Mouse (Mus musculus) naive thymus-derived CD4-positive, alpha-beta T cell, adult 2 months (primary cell): ENCODE measurements around the gene Tom1.
A peak's percentile ranks its signal among the peaks of the same experiment; 100 is the strongest.

Experiments
- DNase-seq: peaks from one replicate; pipeline ENCODE4 v3.0.0-alpha.2; 2011; ENCODE audit warnings: low read depth

Gene Tom1

DNA sequence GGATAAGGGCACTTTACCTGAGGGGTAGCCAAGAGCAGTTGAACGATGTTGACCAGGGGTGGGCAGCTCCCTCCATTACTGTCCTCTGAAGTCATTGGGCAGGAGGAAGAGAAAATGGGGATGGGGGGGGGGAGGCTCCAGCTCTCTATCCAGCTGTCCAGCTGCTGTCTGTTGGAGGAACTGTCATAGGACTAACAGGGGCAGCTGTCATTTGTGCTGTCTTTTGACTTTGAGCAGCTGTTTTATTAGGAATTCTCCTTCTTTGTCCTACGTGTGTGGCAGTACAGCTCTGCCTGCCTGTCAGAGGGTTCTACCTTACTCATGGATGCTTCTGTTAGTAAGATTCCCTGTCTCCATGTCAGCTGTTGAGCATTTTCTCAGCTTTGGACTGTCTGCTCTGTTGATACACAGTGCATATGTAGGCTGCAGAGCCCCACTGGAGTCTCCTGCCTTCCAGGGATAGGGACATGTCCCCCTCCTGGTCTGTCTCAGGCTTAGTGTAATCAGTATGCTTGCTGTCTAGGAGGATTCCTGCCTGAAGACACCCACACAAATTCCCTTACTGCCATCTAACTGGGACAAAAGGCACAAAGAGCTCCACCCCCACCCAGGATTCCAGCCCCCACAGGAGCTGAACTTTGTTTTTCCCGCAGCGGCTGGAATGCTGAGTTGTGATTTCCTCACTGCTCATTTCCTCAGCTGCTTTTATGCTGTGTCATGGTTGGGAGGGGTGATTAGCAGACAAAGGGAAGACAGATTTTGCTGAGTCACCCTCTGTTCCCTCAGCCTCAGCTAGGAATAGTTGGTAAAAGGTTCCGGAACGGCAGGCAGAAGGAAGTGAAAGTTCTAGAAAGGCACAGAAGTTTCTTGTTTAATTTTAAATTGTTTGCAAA is 55.7 kb downstream of the Tom1 start:
- DNase-seq: peak; percentile 17

- no peak for DNase-seq
Observed at GRCm38 (mm10) chr8:75090781-75091365, 57.4 kb downstream of the Tom1 start.

DNA sequence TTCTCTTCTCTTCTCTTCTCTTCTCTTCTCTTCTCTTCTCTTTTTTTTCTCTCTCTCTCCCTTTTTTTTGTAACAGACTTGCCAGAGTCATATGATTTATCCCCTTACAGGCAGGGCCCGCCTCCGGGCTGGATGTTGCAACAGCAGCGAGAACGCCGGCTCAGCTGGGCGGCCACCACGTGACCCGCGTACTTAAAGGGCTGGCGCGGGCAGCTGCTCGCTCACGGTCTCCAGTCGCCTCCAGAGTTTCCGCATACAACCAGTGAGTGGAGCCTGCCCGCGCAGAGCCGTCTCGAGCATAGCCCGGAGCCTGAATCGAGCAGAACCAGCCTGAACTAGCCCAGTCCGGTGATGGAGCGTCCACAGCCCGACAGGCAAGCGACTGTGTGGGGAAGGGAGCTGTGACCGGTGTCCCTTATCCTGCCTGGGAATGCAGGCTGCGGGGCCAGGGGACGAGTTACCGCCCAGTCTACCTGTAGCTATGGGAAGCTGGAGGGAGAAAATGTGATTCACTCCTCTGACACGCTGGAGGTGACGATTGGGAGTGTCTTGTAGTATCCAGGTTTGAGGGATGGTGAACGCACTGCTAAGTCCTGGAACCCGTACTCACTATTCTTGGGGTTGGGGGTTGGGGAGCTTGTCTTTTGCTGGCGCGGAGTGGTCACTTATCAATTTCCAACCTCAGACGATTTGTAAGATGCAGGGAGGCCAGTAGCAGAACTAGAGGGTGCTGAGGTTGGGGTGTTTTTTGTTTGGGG is 60.1 kb downstream of the Tom1 start, which contains the start of gene Hmox1:
Gene Hmox1, plus strand, starts transcription at position 223 of the 758 bp plus-strand sequence.
- DNase-seq: peak; percentile 75

- no peak for DNase-seq
Observed at GRCm38 (mm10) chr8:75102956-75103355, 69.5 kb downstream of the Tom1 start.

DNA sequence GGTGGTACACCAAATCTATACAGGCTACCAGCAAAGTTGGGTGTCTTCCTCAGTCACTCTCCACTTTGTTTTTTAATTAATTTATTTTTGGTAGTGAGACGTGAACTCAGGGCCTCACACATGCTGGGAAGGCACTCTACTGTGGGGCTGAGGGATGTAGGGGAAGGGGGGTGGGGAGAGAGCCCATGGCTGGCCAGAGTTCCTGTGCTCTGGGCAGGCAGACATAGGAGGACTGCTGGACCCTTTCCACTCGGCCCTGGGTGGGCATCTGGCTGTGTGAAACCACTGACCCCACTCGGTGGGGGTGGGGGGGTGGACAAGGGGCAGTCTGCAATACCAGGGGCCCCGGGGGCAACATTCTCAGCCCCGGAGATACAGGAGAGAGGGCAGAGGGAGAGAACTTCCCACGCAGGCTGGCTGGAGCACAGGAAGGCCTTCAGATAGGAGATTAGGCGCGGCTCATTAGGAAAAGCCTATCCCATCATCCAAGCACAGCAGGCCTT is 69.9 kb downstream of the Tom1 start:
- DNase-seq: no peak

DNA sequence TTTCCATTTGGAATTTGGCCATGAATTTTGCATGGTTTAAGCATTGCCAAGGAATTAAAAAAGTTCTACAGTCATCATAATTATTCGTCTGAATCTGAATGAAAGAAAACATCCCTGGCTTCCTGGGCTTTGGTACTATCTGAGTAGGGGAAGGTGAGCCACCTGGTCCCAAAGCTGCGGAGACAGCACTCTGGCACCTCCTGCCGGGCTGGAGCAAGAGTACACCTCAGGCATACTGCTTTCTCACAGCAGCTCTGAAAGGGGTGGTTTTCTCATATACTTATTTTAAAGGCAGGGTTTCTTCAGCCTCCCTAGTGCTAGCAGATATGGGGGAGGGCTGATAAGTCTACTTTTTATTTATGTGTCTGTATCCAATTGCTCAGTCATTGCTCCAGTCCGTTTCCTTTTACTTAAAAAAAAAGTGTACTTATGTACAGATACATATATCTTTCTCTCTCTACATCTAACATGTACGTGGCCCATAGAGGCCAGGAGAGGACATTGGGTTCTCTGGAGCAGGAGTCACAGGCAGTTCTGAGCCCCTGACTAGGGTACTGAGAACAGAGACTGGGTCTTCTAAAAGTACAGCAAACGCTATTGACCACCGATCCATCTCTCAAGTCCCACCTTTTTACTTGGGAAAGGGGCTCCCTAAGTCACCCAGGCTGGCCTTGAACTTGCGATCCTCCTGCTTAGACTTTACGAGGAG is 75.2 kb downstream of the Tom1 start:
- DNase-seq: peak; percentile 91

DNA sequence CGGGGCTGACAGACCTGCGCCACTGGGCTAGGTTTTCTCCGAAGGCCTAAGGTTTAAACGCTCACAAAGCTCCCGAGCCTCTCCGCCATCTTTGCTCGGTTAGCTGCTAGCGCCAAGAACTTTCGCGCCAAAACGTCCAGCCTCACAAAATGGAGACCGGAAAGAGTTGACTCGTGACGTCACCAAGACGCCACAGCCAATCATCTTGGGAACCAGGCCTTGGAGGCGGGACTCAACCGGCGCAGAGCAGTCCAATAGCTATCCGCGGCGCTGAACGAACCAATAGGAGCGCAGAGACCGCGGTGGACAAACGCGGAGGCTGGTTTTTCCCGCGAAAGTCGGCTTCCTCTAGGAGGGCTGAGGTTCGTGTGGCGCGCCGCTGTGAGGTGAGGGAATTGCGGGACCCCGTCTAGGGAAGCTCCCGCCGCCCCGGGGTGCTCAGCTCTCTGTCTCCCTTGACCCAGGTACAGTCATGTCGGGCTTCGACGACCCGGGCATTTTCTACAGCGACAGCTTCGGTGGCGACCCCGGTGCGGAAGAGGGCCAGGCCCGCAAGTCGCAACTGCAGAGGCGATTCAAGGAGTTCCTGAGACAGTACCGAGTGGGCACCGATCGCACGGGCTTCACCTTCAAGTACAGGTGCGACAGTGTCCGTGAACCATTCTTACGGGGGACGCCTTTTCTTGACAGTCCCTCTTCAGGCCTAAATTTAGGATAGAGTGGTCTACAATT is 75.9 kb downstream of the Tom1 start, which contains the start of gene Mcm5:
Gene Mcm5, plus strand, starts transcription at position 334 of the 732 bp plus-strand sequence.
- DNase-seq: peak; percentile 100

- no peak for DNase-seq
Observed at GRCm38 (mm10) chr8:75110093-75110492, 76.6 kb downstream of the Tom1 start.

DNA sequence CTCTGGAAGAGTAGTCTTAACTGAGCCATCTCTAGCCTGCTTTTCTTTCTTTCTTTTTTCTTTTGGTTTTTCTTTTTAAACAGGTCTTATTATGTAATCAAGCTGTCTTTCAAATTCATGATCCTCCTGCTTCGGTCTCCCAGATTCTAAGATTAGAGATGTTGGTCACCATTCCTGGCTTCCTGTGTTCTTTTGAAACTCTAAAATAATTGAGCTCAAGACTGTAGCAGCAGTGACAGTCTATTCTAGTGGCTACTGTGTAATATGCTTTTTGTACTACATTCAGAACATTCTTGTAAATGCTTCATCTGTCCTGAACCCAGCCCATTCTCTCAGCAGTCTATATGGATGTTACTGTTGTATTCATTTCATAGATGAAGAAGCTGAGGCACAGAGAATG is 85.0 kb downstream of the Tom1 start:
- no peak for DNase-seq

- no peak for DNase-seq
Observed at GRCm38 (mm10) chr8:75119287-75119686, 85.8 kb downstream of the Tom1 start.
